Mouse (Mus musculus): ENCODE data around the gene Uckl1.

The Uckl1 gene

DNA sequence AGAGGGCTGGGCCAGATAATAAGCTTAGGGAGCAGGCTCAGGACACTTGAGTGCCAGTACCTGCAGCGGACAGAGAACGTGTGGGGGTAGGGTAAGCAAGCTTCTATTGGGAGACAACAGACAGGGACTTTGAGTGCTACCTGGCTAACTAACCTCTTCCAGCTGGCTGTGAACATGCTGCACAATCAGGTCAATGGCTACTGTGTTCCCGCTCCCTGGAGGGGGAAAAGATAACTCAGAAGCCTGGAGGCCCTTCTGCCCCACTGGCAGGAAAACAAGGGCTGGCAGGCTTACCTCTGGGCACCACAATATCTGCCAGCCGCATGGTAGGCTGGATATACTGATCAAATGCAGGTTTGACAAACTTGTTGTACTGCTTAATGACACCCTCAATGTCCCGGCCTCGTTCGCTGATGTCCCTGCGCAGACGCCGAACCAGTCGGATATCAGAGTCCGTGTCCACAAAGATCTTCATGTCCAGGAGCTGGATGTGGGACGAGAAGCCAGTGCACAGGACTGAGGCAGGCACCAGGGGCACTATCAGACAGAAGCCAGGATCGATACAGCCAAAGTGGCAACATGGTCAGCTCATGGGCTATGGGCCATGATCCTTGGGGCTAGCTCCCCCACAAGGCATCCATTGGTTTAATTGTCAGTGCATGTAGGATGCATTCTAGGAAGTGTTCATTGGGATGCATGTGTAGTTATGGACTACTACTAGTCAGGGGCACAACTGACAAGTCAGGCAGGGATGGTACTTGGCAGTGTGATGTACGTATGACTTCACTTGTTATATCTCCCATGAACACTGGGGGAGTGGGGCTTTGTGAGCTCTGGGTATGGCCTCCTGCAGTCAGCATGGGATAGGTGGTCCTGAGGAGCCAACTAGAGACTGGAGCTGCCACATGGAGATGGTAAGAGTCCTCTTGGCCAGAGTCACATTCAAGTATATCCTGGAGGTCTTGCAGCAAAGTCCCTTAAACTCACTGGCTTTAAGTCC, 11.5 kb downstream of the Uckl1 start:
- DNase-seq (ENCODE audit: low spot score), result no peak

DNA sequence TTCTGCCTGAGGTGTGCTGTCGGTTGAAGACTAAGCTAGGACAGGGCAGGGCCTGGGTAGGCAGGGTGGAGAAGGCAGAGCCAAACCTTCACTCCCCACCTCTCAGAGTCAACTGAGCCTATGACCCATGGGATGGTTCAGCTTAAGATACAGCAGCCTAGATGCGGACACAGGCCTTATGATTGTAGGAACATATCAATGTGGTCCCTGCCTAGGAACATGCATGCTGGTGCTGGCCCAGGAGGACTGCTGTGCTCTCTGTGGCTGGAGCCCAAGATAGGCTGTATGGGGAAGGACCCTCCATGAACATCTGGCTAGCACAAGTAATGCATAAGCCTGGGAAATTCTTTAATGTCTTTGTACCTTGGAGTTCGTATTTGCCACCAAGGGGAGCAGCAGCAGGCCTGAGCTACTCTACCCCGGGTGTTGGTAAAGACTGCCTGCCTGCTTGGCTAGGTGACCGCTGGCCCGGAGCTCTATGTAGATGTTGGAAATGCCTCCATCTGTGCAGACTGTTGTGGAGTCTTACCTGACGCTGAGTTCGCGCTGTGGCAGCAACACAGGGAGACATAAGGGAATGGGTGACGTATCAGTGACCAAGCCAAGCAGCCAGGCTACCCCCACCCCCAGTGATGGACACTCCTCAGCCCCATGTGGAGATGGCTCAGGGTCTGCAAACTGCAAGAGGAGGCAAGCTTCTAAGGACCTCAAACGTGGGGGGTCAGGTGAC, 12.6 kb downstream of the Uckl1 start:
- no peak for DNase-seq (ENCODE audit: low spot score)

DNA sequence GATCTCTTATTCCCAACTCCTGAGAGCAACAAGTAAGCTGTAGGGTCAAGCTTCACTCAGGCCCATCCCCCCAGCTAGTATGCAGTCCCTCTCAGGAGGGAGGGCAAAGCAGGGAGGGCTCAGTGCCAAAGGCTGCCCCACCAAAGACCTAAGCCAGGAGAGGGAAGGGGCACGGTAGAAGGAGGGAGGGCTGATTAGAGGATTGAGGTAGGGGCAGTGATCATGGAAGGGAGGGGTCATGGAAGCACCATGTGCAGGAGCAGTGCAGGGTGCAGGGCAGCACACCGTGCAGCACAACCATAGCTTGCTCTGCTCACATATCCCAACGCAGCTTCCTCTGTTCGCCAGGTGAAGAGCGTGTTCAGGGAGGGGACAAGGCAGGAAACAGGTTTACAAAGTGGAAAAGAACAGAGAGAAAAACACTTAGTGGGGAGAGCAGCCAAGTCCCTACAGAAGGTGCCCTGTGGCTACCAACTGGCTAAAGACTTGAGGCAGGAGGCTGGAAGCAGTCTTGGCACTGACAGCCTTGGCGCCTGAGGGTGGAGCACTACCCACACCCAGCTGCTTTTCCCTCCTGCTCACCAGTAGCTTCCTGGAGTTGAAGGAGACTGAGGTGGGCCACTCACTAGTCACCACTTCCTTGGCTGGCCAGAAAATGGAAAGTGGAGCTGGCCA, 13.6 kb downstream of the Uckl1 start:
- DNase-seq (ENCODE audit: low spot score), result no peak

DNA sequence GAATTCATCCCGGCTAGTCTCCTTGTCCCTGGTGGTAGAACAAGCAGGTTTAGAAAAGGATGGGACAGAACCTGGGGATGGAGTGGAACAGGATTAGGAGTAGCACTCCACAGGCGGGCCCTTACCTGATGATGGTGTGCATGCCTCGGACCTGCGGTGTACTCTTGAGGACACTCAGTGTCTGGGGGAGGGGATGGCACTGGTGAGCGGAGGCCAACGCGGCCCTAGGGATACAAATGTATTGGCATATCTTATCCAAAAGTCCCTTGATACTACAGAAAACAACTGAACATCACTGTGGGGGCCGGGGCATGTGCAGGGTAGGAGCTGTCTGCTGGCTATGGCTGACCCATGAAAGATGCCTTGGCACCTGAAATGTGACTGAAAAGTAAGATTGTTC, 14.3 kb downstream of the Uckl1 start:
- DNase-seq (ENCODE audit: low spot score), result no peak

DNA sequence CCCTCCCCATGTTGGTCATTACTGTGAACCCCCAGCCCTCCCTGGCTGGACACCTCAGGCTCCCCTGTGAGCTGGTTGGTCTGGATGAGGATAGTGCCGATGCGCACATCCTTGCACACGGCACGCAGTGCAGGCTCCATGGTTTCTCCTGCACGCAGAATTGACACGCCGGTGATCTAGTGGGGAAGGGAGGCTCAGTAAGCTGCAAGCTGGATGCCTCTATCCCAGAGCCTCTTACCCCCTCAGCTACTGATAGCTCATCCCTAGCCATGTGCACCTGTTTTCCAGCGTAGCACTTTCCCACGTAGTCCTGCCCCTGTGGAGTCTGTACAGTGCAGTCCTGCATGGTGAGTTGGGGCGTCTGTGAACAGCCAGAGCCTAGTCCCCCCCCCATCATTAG, 14.8 kb downstream of the Uckl1 start:
- no peak for DNase-seq (ENCODE audit: low spot score)

DNA sequence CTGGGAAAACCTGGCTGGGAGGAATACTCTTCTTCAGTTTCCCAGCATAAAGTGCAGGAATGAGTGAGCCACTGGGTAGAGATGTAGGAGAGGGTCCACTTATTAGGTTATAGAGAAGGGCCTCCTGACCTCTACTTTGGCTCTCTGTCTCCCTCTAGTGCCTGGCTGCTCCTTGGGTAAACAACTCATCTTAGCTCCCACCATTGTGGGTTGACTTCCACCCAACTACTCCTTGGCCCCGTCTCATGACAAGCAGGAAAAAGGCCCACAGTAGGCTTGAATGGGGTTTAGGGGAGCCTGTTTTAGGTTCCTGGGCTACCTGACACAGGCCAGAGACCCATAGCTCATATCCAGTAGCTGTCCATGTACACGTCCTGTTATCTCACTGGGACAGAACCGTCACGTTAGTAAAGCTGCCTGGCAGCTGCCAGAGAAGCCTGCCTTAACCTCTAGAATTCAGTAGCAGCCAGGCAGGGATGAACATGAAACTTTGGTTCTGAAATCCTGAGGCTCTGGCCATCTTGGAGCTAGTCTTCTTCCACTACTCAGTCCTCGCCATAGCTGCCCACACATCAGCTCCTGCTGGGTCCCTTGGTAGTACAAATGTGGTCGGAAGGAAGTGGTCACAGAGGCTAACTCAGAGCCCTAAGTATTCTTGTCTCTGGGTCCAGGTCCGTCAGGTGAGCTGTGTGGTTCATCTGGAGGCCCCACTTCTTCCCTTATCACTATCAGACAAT, 16.3 kb downstream of the Uckl1 start:
- no peak for DNase-seq (ENCODE audit: low spot score)

DNA sequence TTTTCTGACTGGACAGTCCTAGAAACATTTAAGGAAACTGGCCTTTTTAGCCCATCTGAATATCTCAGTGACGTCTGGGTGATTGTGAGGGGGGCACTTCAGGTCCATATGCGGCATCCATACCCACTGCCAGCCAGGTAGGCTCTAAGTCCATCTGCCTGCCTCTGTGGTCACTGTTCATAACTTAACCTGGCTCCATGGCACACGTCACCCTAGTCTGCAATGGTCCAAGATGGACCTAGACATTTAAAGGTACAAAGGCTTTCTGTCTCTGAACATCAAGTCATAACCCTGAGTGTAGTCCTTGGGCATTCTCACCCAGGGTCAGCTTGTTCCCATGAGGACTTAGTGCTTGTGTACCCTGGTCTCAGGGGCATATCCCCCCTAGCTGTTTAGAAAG, 17.4 kb downstream of the Uckl1 start:
- no peak for DNase-seq (ENCODE audit: low spot score)

DNA sequence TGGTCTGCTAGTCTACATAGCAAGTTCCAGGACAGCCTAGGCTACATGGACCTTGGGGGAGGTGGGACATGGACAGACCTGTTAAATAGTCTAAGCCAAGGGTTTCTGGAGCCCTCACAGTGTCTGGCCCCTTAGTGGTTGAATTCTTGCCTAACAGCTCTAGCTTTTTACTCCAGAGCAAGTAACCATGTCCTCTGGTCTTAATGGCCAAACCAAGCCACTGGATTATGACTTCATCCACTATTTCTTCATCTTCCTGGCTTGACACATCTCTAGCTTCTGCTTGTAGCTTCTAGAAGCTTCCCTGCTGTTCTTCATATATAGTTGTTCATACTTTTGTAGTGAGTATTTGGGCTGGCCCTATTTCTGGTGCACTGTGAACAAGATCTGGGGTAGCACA, 30.9 kb downstream of the Uckl1 start:
- no peak for DNase-seq (ENCODE audit: low spot score)

DNA sequence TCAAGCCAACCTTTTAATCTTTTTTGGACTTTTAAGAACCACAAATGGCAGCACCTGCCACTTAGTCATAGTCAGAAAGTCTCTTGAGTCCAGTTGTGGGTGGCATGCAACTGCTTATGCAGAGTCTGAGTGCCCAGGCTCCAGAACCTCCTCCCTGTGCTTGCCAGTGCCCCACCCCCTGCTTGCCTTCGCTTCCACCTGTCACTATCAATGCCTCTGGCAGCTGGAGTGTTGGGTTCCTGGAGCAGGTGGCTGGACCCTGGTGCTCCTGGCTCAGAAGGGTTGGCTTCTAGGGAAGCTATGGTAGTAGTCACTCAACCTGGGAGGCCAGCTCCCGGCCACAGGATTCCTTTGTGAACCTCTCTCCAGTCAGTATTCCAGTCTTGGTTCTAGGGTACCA, 34.5 kb downstream of the Uckl1 start:
- no peak for DNase-seq (ENCODE audit: low spot score)

DNA sequence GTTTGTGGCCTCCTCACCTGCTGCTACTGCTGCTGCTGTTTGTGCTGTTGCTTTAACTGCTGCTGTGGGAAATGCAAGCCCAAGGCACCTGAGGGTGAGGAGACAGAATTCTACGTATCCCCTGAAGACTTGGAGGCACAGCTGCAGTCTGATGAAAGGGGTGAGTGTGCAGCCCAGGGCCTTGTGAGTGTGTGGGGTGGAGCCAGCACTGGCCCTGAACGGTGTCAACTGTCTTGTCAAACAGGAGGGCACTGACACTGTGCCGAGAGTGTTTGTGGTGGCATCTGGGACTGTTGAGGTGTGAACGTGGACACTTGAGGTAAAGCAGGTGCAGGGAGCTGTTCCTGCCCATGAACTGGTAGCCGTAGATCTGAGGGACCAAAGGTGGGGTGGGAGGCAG, 36.0 kb downstream of the Uckl1 start:
- no peak for DNase-seq (ENCODE audit: low spot score)

DNA sequence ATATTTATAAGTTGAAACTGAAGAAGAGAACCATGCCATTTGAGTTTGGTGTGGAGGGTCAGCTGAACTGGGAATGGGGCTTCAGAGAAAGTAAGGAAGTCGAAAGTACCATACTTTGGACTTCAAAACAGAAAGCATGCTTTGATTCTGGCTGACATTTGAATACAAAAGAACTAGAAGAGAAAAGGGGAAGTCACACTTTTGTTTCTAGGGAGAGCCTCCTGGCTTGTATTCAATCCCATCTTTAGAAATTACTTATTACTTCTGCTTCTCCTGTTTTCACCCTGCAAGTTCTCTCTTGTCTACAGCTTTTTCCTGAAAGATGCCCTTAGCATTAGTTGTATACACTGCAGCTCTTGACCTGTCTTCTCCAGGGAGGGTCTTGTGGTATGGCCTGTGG, 36.5 kb downstream of the Uckl1 start:
- no peak for DNase-seq (ENCODE audit: low spot score)

DNA sequence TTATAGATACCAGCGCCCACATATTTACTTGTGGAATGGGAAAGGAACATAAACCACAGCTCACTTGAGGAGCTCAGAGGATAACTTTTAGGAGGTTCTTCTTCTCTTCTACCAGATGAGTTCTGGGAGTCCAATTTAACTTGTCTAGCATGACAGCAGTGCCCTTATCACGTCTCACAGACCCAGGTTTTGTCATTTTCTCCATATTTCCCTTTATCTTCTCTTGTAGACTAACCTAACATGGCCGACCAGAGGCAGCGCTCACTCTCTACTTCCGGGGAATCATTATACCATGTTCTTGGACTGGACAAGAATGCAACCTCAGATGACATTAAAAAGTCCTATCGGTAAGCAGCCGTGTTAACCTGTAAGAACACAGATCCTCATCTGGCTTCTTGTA, 38.5 kb downstream of the Uckl1 start:
- DNase-seq (ENCODE audit: low spot score), result no peak

DNA sequence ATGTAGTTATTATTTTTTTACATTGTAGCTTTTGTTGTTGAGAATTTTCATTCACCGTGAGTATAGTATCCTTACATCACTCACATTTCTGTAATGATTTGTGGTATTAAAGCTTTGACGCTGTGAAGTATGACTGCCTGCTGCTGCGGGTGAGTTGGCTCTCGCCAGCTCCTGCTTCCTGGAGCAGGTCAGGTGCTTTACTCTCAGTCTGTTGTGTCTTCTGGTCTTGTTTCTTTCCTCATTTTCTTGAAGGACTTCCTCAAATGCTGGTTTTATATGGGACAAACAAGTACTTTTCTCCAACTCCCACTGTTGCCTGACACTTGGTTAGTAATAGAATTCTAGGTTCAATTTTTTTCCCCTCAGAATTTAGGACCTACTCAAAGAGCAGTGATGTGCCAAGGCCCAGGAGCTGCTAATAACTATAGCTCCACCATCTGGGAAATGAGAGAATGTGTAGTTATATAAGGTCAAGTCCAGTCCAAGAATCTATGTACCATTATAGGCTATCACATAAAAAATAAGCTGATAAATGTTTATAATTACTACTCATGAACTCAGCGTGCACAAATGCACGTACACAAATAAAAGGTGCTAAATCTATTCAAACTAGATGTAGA, 42.8 kb downstream of the Uckl1 start:
- no peak for DNase-seq (ENCODE audit: low spot score)

DNA sequence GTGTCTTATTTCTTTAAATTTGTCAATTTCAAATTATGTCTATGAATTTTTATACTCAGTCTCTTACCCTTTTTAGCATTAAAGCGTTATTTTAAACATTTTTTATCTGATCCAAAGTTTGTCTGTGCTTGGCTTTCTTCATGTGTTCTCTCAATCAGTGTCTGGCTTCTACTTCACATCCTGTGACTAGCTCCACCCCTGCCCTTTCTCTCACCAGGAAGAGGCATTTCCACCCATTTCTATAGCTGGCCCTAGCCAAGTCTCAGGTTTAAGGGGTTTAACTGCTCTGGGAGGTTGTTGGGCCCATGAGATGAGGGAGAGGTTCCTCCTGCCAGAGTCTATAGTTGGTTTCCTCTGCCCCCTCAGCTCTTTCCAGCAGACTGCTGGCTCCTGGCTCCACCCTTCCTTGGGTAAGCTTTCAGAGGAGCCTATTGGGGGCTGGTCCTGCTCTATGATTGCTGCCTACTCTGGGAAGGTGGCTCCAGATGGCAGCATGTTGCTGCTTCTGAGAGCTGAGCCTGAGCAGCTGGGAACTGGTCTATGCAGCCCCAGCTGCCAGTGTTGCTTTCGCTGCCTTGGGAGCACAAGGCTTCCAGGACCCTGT, 47.1 kb downstream of the Uckl1 start:
- no peak for DNase-seq (ENCODE audit: low spot score)

DNA sequence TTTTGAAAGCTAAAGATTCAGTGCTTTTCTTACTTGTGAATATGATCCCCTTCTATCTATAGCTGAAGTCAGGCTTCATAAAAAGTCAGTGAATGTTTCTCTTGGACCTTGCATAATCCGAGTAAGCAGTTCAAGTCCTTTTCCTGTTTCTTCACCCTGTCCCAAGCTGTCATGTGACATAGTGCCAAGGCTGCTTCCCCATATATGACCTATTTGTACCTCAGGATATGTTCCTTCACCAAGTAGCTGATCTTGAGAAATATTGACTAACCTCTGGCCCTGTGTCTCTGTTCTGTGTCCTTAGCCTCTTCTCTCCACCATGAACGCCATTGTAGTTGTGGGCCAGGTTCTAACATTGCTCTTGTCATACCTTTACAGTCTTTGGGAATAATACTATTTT, 48.3 kb downstream of the Uckl1 start:
- DNase-seq (ENCODE audit: low spot score), result no peak

DNA sequence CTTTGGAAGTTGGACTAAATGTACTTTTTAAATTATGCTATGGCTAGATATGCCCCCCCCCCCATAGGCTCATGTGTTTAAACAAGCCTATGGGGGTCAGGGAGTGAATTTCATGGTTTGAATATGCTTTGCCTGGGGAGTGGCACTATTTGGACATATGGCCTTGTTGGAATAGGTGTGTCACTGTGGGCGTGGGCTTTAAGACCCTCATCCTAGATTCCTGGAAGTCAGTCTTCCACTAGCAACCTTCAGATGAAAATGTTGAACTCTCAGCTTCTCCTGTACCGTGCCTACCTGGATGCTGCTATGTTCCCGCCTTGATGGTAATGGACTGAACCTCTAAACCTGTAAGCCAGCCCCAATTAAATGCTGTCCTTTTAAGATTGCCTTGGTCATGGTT, 52.1 kb downstream of the Uckl1 start:
- DNase-seq (ENCODE audit: low spot score), result no peak

DNA sequence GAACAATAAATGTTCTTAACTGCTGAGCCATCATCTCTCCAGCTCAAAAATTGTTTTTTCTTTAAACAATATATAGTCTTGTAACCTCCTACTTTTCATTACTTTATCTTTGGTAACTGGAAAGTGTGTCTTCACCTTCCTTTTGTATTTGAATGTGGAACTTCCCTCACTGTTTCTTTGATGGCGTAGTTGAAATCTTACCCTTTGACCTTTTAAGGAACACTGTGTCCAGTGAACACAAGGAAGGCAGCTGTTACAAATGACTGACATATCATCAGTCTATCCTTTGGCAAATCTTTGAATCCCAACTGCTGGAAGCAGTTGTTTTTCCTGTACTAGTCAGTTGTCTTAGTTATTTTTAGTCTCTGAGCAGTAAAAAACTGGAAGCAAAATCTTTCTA, 55.6 kb downstream of the Uckl1 start:
- no peak for DNase-seq (ENCODE audit: low spot score)

DNA sequence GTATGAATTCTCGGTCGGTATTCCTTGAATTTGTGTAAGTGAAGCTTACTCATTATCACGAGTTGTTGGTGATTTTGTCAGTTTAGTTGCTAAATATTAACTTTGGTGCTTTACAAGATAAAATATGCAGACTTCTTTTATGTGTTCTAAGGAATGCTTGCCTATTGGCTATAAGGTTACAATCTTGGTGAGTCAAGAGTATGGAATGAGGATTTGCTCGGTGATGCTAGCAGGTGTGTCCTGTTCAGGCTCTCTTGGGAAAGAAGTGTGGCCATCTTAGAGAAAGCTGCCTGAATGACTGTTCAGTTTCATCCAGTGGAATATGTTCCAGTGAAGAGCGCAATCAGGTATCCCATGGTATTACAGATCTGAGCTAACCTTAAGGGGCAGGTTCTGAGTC, 59.2 kb downstream of the Uckl1 start:
- no peak for DNase-seq (ENCODE audit: low spot score)

DNA sequence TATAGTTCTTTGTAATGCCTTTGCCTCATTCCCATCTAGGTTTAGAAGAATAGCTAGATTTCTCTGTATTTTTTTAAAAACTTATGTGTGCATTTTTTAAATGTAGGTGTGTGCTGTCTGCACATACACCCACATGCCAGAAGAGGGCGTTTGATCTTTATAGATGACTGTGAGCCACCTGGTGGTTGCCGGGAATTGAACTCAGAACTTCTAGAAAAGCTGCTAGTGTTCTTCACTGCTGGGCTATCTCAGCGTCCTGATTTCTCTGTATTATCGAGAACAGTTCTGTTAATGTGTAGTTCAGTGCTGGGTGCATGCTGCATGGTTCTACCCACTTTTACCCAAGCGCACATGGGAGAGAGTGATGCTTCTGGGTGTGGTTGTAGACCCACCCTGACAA, 61.9 kb downstream of the Uckl1 start:
- DNase-seq (ENCODE audit: low spot score), result no peak

DNA sequence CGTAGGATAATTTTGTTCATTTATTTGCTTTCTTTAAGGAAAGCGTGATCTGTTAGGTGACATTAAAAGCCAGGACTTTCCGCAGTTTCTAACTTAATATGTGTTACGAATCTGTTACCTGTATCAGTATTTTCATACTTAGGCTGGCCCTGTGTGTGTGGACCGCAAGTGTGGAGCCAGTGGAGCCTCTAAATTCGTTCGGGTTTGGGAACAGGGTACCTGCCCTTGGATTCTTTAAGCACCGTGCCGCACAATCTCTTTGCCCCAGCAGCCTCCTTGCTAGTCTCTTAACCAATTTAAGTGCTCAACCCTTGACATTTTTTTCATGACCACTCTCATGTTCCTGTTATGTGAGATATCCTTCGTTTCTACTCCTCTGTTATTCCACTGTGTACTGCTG, 63.2 kb downstream of the Uckl1 start:
- no peak for DNase-seq (ENCODE audit: low spot score)

DNA sequence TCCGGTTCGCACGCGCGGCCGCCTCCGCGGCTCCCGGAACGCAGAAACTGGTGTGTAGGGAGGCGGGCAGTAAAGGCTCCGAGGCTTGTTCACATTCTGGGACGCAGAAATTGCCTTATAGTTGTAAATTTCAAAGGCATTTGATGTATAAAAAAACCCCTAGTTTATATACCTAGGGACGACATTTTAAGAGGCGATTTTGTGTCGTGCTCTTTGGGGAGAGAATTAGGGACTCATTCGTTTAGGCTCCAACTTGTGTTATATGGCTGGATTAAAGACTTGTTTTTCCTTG, 63.8 kb downstream of the Uckl1 start:
- DNase-seq (ENCODE audit: low spot score), result no peak
